Mouse (Mus musculus): ENCODE results near the gene Spef2. TPM values are rescaled to one million over a fixed set of nuclear protein-coding genes. Genes with fewer than 3 reads are reported as not detected.

The Spef2 gene
- polyA plus RNA-seq, 1 experiment from 2014 or later, result 0.19 TPM

- no peaks in the 10 kb centered on the region for H3K36me3 ChIP-seq (ENCODE audit: control insufficient read depth, insufficient read depth, low read length)
- 67% methylated on average over 5 of the region's 5 CpGs for WGBS
- no peak overlapping the region for H3K27ac ChIP-seq (replicated peaks; ENCODE audit: low read depth, low read length)
- no peak overlapping the region for H3K4me2 ChIP-seq (ENCODE audit: low read depth, severe bottlenecking)
- H3K4me3 ChIP-seq (ENCODE audit: low read depth, low read length), result no peak overlapping the region
- H3K27me3 ChIP-seq (ENCODE audit: control insufficient read depth, insufficient read depth, low read length), result no peaks in the 10 kb centered on the region
- H3K9ac ChIP-seq (ENCODE audit: low read length), result no peak overlapping the region
- DNase-seq (ENCODE audit: low spot score) (no peak), ATAC-seq (ENCODE audit: insufficient number of reproducible peaks, low FRiP score, low TSS enrichment, low read depth) (no peak)
- no peaks in the 10 kb centered on the region for H3K4me1 ChIP-seq (ENCODE audit: control insufficient read depth, insufficient read depth, low read length)
- no peaks in the 10 kb centered on the region for H3K9me3 ChIP-seq (ENCODE audit: control insufficient read depth, low read length)
These were observed 1.1 kb downstream of the Spef2 start for GRCm38 (mm10) chr15:9747410-9748104.

- Histone ChIP-seq H3K4me2 (ENCODE audit: low read depth, severe bottlenecking) (no peak overlapping the region), H3K36me3 (ENCODE audit: control insufficient read depth, insufficient read depth, low read length) (no peaks in the 10 kb centered on the region)
- ATAC-seq (ENCODE audit: insufficient number of reproducible peaks, low FRiP score, low TSS enrichment, low read depth), result no peak
These were observed 6.5 kb downstream of the Spef2 start for GRCm38 (mm10) chr15:9742172-9742571.

GRCm38 (mm10) chr15:9714574-9715458 is 33.9 kb downstream of the Spef2 start:
- 82% methylated on average over 7 of the region's 7 CpGs for WGBS
- Histone ChIP-seq H3K9ac (ENCODE audit: low read length) (no peak overlapping the region), H3K4me2 (ENCODE audit: low read depth, severe bottlenecking) (no peak overlapping the region), H3K36me3 (ENCODE audit: control insufficient read depth, insufficient read depth, low read length) (no peaks in the 10 kb centered on the region), H3K27me3 (ENCODE audit: control insufficient read depth, insufficient read depth, low read length) (no peaks in the 10 kb centered on the region), H3K4me1 (ENCODE audit: control insufficient read depth, insufficient read depth, low read length) (no peaks in the 10 kb centered on the region), H3K4me3 (ENCODE audit: low read depth, low read length) (no peak overlapping the region), H3K27ac (replicated peaks; ENCODE audit: low read depth, low read length) (no peak overlapping the region), H3K9me3 (ENCODE audit: control insufficient read depth, low read length) (no peaks in the 10 kb centered on the region)
- no peak for DNase-seq (ENCODE audit: low spot score)
- ATAC-seq (ENCODE audit: insufficient number of reproducible peaks, low FRiP score, low TSS enrichment, low read depth), result no peak

More at GRCm38 (mm10) chr15:9742172-9742571, 6.5 kb downstream of the Spef2 start:
- H3K4me3 ChIP-seq (ENCODE audit: low read depth, low read length), result no peak overlapping the region
- DNase-seq (ENCODE audit: low spot score), result no peak
- H3K9me3 ChIP-seq (ENCODE audit: control insufficient read depth, low read length), result no peaks in the 10 kb centered on the region
- H3K4me1 ChIP-seq (ENCODE audit: control insufficient read depth, insufficient read depth, low read length), result no peaks in the 10 kb centered on the region
- H3K9ac ChIP-seq (ENCODE audit: low read length), result no peak overlapping the region
- H3K27me3 ChIP-seq (ENCODE audit: control insufficient read depth, insufficient read depth, low read length), result no peaks in the 10 kb centered on the region
- WGBS, result 93% methylated on average over 3 of the region's 3 CpGs
- H3K27ac ChIP-seq (replicated peaks; ENCODE audit: low read depth, low read length), result no peak overlapping the region

- H3K4me3 ChIP-seq (ENCODE audit: low read depth, low read length), result no peak overlapping the region
- WGBS, result 88% methylated on average over 3 of the region's 3 CpGs
- H3K4me2 ChIP-seq (ENCODE audit: low read depth, severe bottlenecking), result no peak overlapping the region
- ATAC-seq (ENCODE audit: insufficient number of reproducible peaks, low FRiP score, low TSS enrichment, low read depth) (no peak), DNase-seq (ENCODE audit: low spot score) (no peak)
- no peaks in the 10 kb centered on the region for H3K27me3 ChIP-seq (ENCODE audit: control insufficient read depth, insufficient read depth, low read length)
- no peaks in the 10 kb centered on the region for H3K9me3 ChIP-seq (ENCODE audit: control insufficient read depth, low read length)
- H3K27ac ChIP-seq (replicated peaks; ENCODE audit: low read depth, low read length), result no peak overlapping the region
- no peaks in the 10 kb centered on the region for H3K36me3 ChIP-seq (ENCODE audit: control insufficient read depth, insufficient read depth, low read length)
- no peaks in the 10 kb centered on the region for H3K4me1 ChIP-seq (ENCODE audit: control insufficient read depth, insufficient read depth, low read length)
- no peak overlapping the region for H3K9ac ChIP-seq (ENCODE audit: low read length)
These were observed 35.0 kb downstream of the Spef2 start for GRCm38 (mm10) chr15:9713707-9714106.

- DNase-seq (ENCODE audit: low spot score) (no peak), ATAC-seq (ENCODE audit: insufficient number of reproducible peaks, low FRiP score, low TSS enrichment, low read depth) (no peak)
- Histone ChIP-seq H3K27ac (replicated peaks; ENCODE audit: low read depth, low read length) (no peak overlapping the region), H3K36me3 (ENCODE audit: control insufficient read depth, insufficient read depth, low read length) (no peaks in the 10 kb centered on the region), H3K9ac (ENCODE audit: low read length) (no peak overlapping the region), H3K9me3 (ENCODE audit: control insufficient read depth, low read length) (no peaks in the 10 kb centered on the region), H3K4me2 (ENCODE audit: low read depth, severe bottlenecking) (no peak overlapping the region), H3K4me1 (ENCODE audit: control insufficient read depth, insufficient read depth, low read length) (no peaks in the 10 kb centered on the region), H3K4me3 (ENCODE audit: low read depth, low read length) (no peak overlapping the region), H3K27me3 (ENCODE audit: control insufficient read depth, insufficient read depth, low read length) (no peaks in the 10 kb centered on the region)
- 77% methylated on average over 2 of the region's 2 CpGs for WGBS
These were observed 38.3 kb downstream of the Spef2 start for GRCm38 (mm10) chr15:9710330-9710729.

GRCm38 (mm10) chr15:9705830-9706450 is 42.7 kb downstream of the Spef2 start:
- no peak for ATAC-seq (ENCODE audit: insufficient number of reproducible peaks, low FRiP score, low TSS enrichment, low read depth)
- 82% methylated on average over 2 of the region's 2 CpGs for WGBS
- H3K4me2 ChIP-seq (ENCODE audit: low read depth, severe bottlenecking), result no peak overlapping the region

GRCm38 (mm10) chr15:9701845-9702244 is 46.8 kb downstream of the Spef2 start:
- Histone ChIP-seq H3K4me2 (ENCODE audit: low read depth, severe bottlenecking) (no peak overlapping the region), H3K27me3 (ENCODE audit: control insufficient read depth, insufficient read depth, low read length) (no peaks in the 10 kb centered on the region), H3K9ac (ENCODE audit: low read length) (no peak overlapping the region), H3K4me3 (ENCODE audit: low read depth, low read length) (no peak overlapping the region), H3K4me1 (ENCODE audit: control insufficient read depth, insufficient read depth, low read length) (no peaks in the 10 kb centered on the region), H3K27ac (replicated peaks; ENCODE audit: low read depth, low read length) (no peak overlapping the region), H3K36me3 (ENCODE audit: control insufficient read depth, insufficient read depth, low read length) (no peaks in the 10 kb centered on the region), H3K9me3 (ENCODE audit: control insufficient read depth, low read length) (no peaks in the 10 kb centered on the region)
- no peak for DNase-seq (ENCODE audit: low spot score)
- ATAC-seq (ENCODE audit: insufficient number of reproducible peaks, low FRiP score, low TSS enrichment, low read depth), result no peak

More at GRCm38 (mm10) chr15:9705830-9706450, 42.7 kb downstream of the Spef2 start:
- Histone ChIP-seq H3K9me3 (ENCODE audit: control insufficient read depth, low read length) (no peaks in the 10 kb centered on the region), H3K27ac (replicated peaks; ENCODE audit: low read depth, low read length) (no peak overlapping the region), H3K9ac (ENCODE audit: low read length) (no peak overlapping the region), H3K36me3 (ENCODE audit: control insufficient read depth, insufficient read depth, low read length) (no peaks in the 10 kb centered on the region), H3K4me1 (ENCODE audit: control insufficient read depth, insufficient read depth, low read length) (no peaks in the 10 kb centered on the region), H3K27me3 (ENCODE audit: control insufficient read depth, insufficient read depth, low read length) (no peaks in the 10 kb centered on the region), H3K4me3 (ENCODE audit: low read depth, low read length) (no peak overlapping the region)
- DNase-seq (ENCODE audit: low spot score), result no peak

- no peaks in the 10 kb centered on the region for H3K27me3 ChIP-seq (ENCODE audit: control insufficient read depth, insufficient read depth, low read length)
- H3K4me2 ChIP-seq (ENCODE audit: low read depth, severe bottlenecking), result no peak overlapping the region
- no peaks in the 10 kb centered on the region for H3K4me1 ChIP-seq (ENCODE audit: control insufficient read depth, insufficient read depth, low read length)
- H3K36me3 ChIP-seq (ENCODE audit: control insufficient read depth, insufficient read depth, low read length), result no peaks in the 10 kb centered on the region
- H3K27ac ChIP-seq (replicated peaks; ENCODE audit: low read depth, low read length), result no peak overlapping the region
- H3K9ac ChIP-seq (ENCODE audit: low read length), result no peak overlapping the region
- ATAC-seq (ENCODE audit: insufficient number of reproducible peaks, low FRiP score, low TSS enrichment, low read depth) (no peak), DNase-seq (ENCODE audit: low spot score) (no peak)
- no peak overlapping the region for H3K4me3 ChIP-seq (ENCODE audit: low read depth, low read length)
- H3K9me3 ChIP-seq (ENCODE audit: control insufficient read depth, low read length), result no peaks in the 10 kb centered on the region
These were observed 56.9 kb downstream of the Spef2 start for GRCm38 (mm10) chr15:9691721-9692120.
